Mouse (Mus musculus): Measurements from ENCODE around the gene Thsd4. TPM values are rescaled to one million over a fixed set of nuclear protein-coding genes. Genes with fewer than 3 reads are reported as not detected.

The Thsd4 gene
- polyA plus RNA-seq, 1 experiment = 1.3 TPM

DNA sequence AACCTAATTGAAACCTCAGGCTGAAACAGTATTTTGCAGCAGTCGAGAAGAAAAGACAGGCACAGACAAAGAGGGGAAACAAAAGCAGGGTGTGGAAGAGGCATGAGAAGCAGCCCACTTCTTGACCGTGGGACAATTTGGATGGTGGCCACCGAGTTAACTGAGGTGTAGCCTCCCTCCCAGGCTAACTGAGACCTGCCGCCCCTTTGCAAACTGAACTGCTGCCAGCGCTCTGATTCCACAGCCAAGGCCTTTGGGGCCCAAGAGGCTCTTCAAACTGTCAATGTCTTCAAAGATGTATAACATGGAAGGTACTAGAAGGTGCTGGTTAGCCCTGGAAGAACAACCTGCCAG lies 254.6 kb downstream of the Thsd4 start:
- TF ChIP-seq CEBPB (IDR thresholded peaks at IDR 0.05; ENCODE audit: low read depth) = no peak
- TF ChIP-seq MYOG (IDR thresholded peaks at IDR 0.05; ENCODE audit: control insufficient read depth, extremely low read depth, insufficient read length) = no peak
- no peak for TF ChIP-seq FOSL1 (IDR thresholded peaks at IDR 0.05; ENCODE audit: insufficient read depth, low read length, poor library complexity, severe bottlenecking)
- TF ChIP-seq MAX (IDR thresholded peaks at IDR 0.05) = no peak
- no peak for TF ChIP-seq CTCF (IDR thresholded peaks at IDR 0.05; ENCODE audit: control insufficient read depth, insufficient read depth, insufficient read length)
- no peak for TF ChIP-seq MYOD1 (IDR thresholded peaks at IDR 0.05; ENCODE audit: control insufficient read depth, insufficient read length, low read depth)
- TF ChIP-seq USF1 (IDR thresholded peaks at IDR 0.05; ENCODE audit: low read depth) = no peak
- H3ac ChIP-seq (ENCODE audit: control insufficient read depth, insufficient read length, low read depth) = no peak overlapping the region
- H3K79me2 ChIP-seq (ENCODE audit: control insufficient read depth, insufficient read depth) = no peaks in the 10 kb centered on the region
- H3K4me3 ChIP-seq (ENCODE audit: insufficient read depth, poor library complexity, severe bottlenecking) = no peak overlapping the region
- H3K36me3 ChIP-seq (ENCODE audit: control insufficient read depth, insufficient read depth) = no peaks in the 10 kb centered on the region
- H3K79me3 ChIP-seq (ENCODE audit: low read depth) = no peaks in the 10 kb centered on the region
- H3K27me3 ChIP-seq (ENCODE audit: control insufficient read depth, insufficient read depth, insufficient read length) = no peaks in the 10 kb centered on the region

DNA sequence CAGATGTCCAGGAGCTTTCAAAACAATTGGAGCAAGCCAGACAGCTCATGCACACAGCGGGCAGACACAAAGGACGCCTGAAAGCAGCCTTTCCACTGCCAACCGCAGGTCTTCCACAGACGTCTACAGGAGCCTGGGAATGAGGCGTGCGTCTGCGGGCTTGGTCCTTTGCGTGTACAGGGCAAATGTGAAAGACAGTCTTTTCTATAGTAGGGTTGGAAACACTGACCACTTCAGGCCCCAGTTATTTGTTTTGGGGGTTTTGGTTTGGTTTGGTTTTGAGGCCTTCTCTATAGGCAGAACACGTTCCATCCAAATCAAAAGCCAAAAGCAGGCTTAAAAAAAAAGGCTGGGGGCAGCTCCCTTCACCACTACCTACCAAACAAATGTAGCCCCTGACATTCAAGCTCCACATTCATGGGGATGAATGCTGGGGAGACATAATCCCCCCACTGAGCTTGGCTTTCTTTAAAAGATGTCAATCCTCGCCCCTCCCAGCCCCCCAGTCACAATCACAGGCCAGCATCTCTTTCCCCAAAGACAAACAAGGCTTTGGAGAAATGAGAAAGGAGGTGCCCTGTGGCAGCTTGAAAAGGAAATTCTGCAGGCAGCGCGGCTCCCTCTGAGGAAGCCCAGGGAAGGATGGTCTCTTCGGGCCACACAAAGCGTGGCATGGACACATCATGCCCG lies 255.1 kb downstream of the Thsd4 start:
- Histone ChIP-seq H3K36me3 (ENCODE audit: control insufficient read depth, insufficient read depth) (no peaks in the 10 kb centered on the region), H3K79me3 (ENCODE audit: low read depth) (no peaks in the 10 kb centered on the region), H3K27me3 (ENCODE audit: control insufficient read depth, insufficient read depth, insufficient read length) (no peaks in the 10 kb centered on the region), H3K79me2 (ENCODE audit: control insufficient read depth, insufficient read depth) (no peaks in the 10 kb centered on the region), H3K4me3 (ENCODE audit: insufficient read depth, poor library complexity, severe bottlenecking) (no peak overlapping the region), H3ac (ENCODE audit: control insufficient read depth, insufficient read length, low read depth) (no peak overlapping the region)
- no peak for TF ChIP-seq MAX (IDR thresholded peaks at IDR 0.05)
- TF ChIP-seq CTCF (IDR thresholded peaks at IDR 0.05; ENCODE audit: control insufficient read depth, insufficient read depth, insufficient read length) = no peak
- TF ChIP-seq MYOD1 (IDR thresholded peaks at IDR 0.05; ENCODE audit: control insufficient read depth, insufficient read length, low read depth) = no peak
- no peak for TF ChIP-seq USF1 (IDR thresholded peaks at IDR 0.05; ENCODE audit: low read depth)
- TF ChIP-seq FOSL1 (IDR thresholded peaks at IDR 0.05; ENCODE audit: insufficient read depth, low read length, poor library complexity, severe bottlenecking) = no peak
- no peak for TF ChIP-seq CEBPB (IDR thresholded peaks at IDR 0.05; ENCODE audit: low read depth)
- TF ChIP-seq MYOG (IDR thresholded peaks at IDR 0.05; ENCODE audit: control insufficient read depth, extremely low read depth, insufficient read length) = no peak

DNA sequence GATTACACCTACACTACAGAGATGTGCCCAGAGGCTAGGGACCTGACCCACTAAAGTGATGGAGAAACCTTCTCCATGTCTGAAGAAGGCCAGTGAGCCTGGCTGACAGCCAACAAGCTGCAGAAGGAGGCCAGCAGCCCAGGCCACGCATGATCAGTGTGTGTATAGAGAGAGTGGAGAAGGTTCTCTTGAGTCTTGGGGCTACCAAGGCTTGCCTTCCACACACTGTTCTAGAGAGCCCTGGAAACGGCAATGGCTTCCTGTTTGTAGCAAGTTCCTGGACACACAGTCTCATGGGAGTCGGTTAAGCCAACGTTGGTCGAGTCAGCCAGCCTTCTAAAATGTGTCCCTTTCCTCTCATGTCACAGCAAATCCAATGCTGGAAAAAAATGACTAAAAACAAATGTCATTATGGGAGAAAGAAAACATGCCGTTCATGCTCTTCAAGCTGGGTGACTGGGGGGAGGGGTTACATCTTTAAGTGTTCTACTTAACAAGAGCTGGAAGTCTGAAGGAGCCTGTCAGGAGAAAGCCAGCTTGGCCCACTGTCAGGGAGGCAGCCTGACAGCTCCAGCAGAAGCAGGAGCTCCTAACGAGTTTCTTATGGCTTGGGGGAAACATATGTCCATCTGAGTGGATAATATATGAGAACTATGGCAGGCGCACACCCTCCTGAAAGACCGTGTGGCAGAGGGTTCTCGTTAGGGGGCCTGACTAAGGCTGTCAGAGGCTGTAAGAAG lies 257.1 kb downstream of the Thsd4 start:
- no peaks in the 10 kb centered on the region for H3K36me3 ChIP-seq (ENCODE audit: control insufficient read depth, insufficient read depth)
- H3K4me3 ChIP-seq (ENCODE audit: insufficient read depth, poor library complexity, severe bottlenecking) = no peak overlapping the region
- H3K79me3 ChIP-seq (ENCODE audit: low read depth) = no peaks in the 10 kb centered on the region
- H3K79me2 ChIP-seq (ENCODE audit: control insufficient read depth, insufficient read depth) = no peaks in the 10 kb centered on the region
- H3ac ChIP-seq (ENCODE audit: control insufficient read depth, insufficient read length, low read depth) = no peak overlapping the region
- TF ChIP-seq CTCF (IDR thresholded peaks at IDR 0.05; ENCODE audit: control insufficient read depth, insufficient read depth, insufficient read length) (no peak), MYOD1 (IDR thresholded peaks at IDR 0.05; ENCODE audit: control insufficient read depth, insufficient read length, low read depth) (no peak), CEBPB (IDR thresholded peaks at IDR 0.05; ENCODE audit: low read depth) (no peak), MAX (IDR thresholded peaks at IDR 0.05) (no peak), USF1 (IDR thresholded peaks at IDR 0.05; ENCODE audit: low read depth) (no peak), MYOG (IDR thresholded peaks at IDR 0.05; ENCODE audit: control insufficient read depth, extremely low read depth, insufficient read length) (no peak), FOSL1 (IDR thresholded peaks at IDR 0.05; ENCODE audit: insufficient read depth, low read length, poor library complexity, severe bottlenecking) (no peak)
- H3K27me3 ChIP-seq (ENCODE audit: control insufficient read depth, insufficient read depth, insufficient read length) = no peaks in the 10 kb centered on the region

DNA sequence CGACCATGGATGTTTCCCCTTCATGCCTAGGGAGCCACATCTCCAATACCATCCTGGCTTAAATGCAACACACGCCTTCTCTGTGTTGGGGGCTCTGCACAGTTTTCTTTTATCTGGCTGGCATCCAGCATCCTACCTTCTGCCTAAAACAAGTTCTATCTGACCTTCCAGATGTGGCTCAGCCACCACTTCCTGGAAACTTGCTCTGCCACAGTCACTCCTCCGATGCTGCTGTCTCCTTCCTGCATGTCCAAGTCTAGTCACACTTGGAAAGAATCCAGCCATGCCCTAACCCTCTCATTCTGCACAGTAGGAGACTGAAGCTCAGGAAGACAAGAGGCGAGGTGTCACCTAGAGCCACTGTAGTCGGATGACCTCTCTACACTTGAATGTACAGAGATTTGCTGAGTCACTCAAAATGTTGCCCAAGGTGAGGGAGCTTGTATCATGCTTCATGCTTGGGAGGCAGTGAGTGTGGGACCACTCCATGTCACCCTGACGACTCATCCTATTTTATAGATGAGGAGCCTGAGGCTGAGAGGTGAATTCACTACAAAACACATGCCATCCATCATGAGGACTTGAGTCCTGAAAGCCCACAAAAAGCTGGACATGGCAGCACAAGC lies 259.2 kb downstream of the Thsd4 start:
- Histone ChIP-seq H3K27me3 (ENCODE audit: control insufficient read depth, insufficient read depth, insufficient read length) (no peaks in the 10 kb centered on the region), H3K4me3 (ENCODE audit: insufficient read depth, poor library complexity, severe bottlenecking) (no peak overlapping the region), H3K36me3 (ENCODE audit: control insufficient read depth, insufficient read depth) (no peaks in the 10 kb centered on the region), H3ac (ENCODE audit: control insufficient read depth, insufficient read length, low read depth) (no peak overlapping the region), H3K79me3 (ENCODE audit: low read depth) (no peaks in the 10 kb centered on the region), H3K79me2 (ENCODE audit: control insufficient read depth, insufficient read depth) (no peaks in the 10 kb centered on the region)
- TF ChIP-seq MAX (IDR thresholded peaks at IDR 0.05) (no peak), USF1 (IDR thresholded peaks at IDR 0.05; ENCODE audit: low read depth) (no peak), FOSL1 (IDR thresholded peaks at IDR 0.05; ENCODE audit: insufficient read depth, low read length, poor library complexity, severe bottlenecking) (no peak), CEBPB (IDR thresholded peaks at IDR 0.05; ENCODE audit: low read depth) (no peak), CTCF (IDR thresholded peaks at IDR 0.05; ENCODE audit: control insufficient read depth, insufficient read depth, insufficient read length) (no peak)

DNA sequence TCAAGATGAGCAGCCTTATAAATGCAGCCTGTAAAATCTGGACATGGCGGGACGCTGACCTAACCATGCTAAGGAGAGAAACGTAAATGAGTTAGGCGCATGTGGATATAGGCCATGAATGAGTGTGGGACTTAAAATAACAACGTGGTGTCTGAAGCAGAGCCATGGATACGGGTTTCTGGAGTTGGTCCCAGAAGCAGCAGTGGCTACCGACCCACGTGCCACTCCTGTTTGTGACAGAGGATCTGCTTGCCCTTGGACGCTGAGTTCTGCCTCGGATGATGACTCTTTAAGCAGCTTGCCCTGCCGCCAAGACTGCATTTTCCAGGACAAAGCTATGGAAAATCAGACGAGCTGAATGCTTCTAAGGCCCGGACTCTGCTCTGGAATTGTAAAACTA lies 262.2 kb downstream of the Thsd4 start:
- no peaks in the 10 kb centered on the region for H3K79me2 ChIP-seq (ENCODE audit: control insufficient read depth, insufficient read depth)
- H3K79me3 ChIP-seq (ENCODE audit: low read depth) = no peaks in the 10 kb centered on the region
- H3K27me3 ChIP-seq (ENCODE audit: control insufficient read depth, insufficient read depth, insufficient read length) = no peaks in the 10 kb centered on the region
- H3K36me3 ChIP-seq (ENCODE audit: control insufficient read depth, insufficient read depth) = no peaks in the 10 kb centered on the region
- TF ChIP-seq MAX (IDR thresholded peaks at IDR 0.05) (no peak), FOSL1 (IDR thresholded peaks at IDR 0.05; ENCODE audit: insufficient read depth, low read length, poor library complexity, severe bottlenecking) (no peak), CEBPB (IDR thresholded peaks at IDR 0.05; ENCODE audit: low read depth) (no peak), CTCF (IDR thresholded peaks at IDR 0.05; ENCODE audit: control insufficient read depth, insufficient read depth, insufficient read length) (no peak), MYOG (IDR thresholded peaks at IDR 0.05; ENCODE audit: control insufficient read depth, extremely low read depth, insufficient read length) (no peak), USF1 (IDR thresholded peaks at IDR 0.05; ENCODE audit: low read depth) (no peak), MYOD1 (IDR thresholded peaks at IDR 0.05; ENCODE audit: control insufficient read depth, insufficient read length, low read depth) (no peak)
- no peak overlapping the region for H3K4me3 ChIP-seq (ENCODE audit: insufficient read depth, poor library complexity, severe bottlenecking)
- no peak overlapping the region for H3ac ChIP-seq (ENCODE audit: control insufficient read depth, insufficient read length, low read depth)
